Mouse (Mus musculus) 3134 (cell line): Measurements from ENCODE around the gene Scg5.

Experiments used
- DNase-seq: peaks from one replicate; pipeline ENCODE4 v3.0.0-alpha.2; 2011; ENCODE audit warnings: low spot score; ENCODE audit not compliant: insufficient read length; ENCODE audit errors: extremely low read depth

Scg5 gene

GRCm38 (mm10) chr2:113757525-113758310 lies 71.2 kb downstream of the Scg5 start:
- no peak for DNase-seq

GRCm38 (mm10) chr2:113756924-113757524 lies 71.9 kb downstream of the Scg5 start:
- no peak for DNase-seq

GRCm38 (mm10) chr2:113749721-113750120 lies 79.2 kb downstream of the Scg5 start:
- no peak for DNase-seq

- DNase-seq, result no peak
These were observed 79.6 kb downstream of the Scg5 start for GRCm38 (mm10) chr2:113749309-113749708.

- DNase-seq, result no peak
These were observed 100.3 kb downstream of the Scg5 start for GRCm38 (mm10) chr2:113728581-113728980.
